Mouse (Mus musculus): ENCODE data around the gene Abi2.
"Not testable (repeated sequence)": the region's sequence is repeated elsewhere in the genome, so short reads cannot be mapped to it uniquely, and the experiment has no call there.

- not testable (repeated sequence) for TF ChIP-seq GATA1 (IDR thresholded peaks at IDR 0.05; ENCODE audit: borderline replicate concordance, low read length); FLI1 (IDR thresholded peaks at IDR 0.05; ENCODE audit: low read length)
Observed at GRCm38 (mm10) chr1:60441438-60441837, 32.0 kb downstream of the Abi2 start.

All from megakaryocyte, embryonic 14.5 days (primary cell).